Mouse (Mus musculus): ENCODE data around the gene Larp1b. TPM values are rescaled to one million over a fixed set of nuclear protein-coding genes. Genes with fewer than 3 reads are reported as not detected.
A peak's percentile ranks its signal among the peaks of the same experiment; 100 is the strongest.
"Not testable (repeated sequence)": the region's sequence is repeated elsewhere in the genome, so short reads cannot be mapped to it uniquely, and the experiment has no call there.

Larp1b gene
- polyA plus RNA-seq (2017; shearing (Covaris generic)) = 10 to 100 TPM; 12.7 to 27.2 TPM

GRCm38 (mm10) chr3:40949170-40949902 is at the start of gene Larp1b:
Gene Larp1b (plus strand): TSS chr3:40949828.
- peak; percentile 84 for ATAC-seq

- not testable (repeated sequence) for ATAC-seq
Measured at GRCm38 (mm10) chr3:40902443-40902842, 47.2 kb upstream of the Larp1b start, which contains the start of gene 1700034I23Rik. Gene 1700034I23Rik (minus strand): TSS chr3:40902543.

GRCm38 (mm10) chr3:40938189-40938588 is 11.4 kb upstream of the Larp1b start:
- ATAC-seq = no peak

DNA sequence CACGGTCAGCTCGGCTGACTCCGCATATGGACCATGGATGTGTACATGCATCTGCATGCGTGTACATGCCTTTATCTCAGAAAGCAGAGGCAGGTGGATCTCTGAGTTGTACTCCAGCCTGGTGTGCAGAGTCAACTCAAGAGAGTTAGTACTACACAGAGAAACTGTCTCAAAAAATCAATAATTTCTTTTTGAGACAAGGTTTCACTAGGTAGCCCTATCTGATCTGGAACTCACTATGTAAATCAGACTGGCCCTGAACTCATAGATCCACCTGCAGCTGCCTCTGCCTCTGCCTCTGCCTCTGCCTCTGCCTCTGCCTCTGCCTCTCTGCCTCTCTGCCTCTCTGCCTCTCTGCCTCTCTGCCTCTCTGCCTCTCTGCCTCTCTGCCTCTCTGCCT is 11.0 kb upstream of the Larp1b start:
- no peak for ATAC-seq

DNA sequence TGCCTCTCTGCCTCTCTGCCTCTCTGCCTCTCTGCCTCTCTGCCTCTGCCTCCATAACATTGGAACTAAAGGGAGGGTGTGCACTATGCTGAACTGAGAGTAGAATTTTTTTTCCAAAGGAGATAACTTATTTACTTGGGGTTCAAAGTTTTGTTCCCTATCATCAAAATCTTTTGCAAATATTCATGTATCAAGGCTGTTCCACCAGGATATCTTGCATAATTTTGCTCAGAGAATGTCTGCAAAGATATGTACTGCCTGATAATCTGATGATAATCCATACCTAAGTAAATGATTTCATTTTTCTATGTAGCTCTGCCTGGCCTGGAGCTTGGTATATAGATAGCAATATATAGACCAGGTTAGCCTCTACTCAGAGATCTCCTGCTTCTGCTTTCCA is 10.6 kb upstream of the Larp1b start:
- no peak for ATAC-seq

DNA sequence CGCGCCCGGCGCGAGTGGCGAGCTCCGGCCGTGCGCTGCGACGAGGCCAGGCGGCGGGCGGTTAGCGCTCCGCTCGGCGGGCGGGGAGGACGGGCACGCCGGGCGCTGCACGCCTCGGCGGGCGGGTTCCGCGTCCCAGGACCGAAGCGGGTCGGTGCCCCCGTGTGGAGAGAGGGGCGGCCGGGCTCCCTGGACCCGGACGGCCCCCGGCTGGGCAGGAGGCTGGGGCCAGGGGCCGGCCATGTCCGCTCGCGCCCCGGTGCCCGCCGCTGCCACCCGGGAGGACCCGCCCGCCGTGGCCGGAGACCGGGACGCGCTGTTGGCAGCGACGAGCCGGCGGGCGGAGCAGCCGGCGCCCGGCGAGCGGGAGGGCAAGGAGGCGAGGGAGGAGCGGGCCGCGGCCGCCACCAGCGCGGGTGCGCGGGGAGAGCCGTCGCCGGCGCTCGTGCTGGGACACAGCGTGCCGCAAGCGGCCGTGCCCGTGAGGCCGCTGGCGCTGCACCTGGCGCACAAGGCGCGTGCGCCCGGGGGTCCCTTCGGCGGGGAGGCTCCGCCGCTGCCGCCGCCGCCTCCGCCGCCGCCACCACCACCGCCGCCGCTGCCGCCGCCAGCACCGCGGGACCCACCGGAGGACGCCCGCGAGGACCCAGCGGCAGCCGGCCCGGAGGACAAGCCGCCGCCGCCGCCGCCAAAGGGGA is 424 bp downstream of the Larp1b start:
- peak; percentile 10 for ATAC-seq

DNA sequence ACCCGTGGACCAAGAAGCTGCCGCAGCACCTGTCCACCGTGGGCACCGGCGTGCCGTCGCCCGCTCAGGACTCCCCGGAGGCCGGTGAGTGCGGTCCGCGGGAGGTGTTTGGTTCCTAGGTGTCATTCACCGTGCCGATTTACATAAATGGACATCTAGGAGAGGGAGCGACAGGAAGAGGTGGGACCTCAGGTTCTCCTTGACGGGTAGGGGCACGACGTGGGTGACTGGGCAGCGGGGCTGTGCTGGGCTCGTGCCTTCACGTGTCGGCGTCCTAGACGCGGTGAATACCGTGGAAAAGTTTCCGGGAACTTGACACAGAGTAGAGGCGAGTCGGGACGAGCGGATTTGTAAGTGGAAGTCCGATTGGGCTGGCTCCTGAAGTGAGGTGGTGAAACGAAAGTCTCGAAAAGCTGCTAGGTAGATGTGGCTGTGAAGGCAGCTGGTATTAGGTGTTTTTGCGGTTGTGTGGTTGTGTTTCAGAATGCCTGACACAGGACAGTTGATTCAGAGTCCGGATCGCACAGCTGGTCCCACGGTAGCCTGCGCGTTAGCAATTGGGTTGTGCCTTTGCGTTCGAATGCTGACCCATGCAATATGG is 1.1 kb downstream of the Larp1b start:
- ATAC-seq = peak; percentile 22

DNA sequence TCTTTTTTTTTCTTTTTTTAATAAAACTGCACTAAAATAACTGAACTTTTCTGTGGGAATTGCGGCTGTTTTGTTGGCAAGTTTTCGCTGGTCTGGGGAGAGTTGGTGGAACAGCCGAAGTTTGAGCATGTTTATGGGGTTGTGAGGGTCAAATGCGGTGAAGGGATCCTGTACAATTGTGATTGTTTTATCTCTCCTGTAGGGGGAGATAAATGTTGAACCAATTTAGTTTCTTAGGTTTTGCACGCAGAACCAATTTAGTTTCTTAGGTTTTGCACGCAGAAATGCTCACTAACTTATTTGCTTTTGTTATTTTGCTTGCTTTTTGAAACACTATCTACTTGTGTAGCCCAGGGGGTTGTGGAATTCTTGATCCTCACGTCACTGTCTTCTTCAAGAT is 1.7 kb downstream of the Larp1b start:
- ATAC-seq = peak; percentile 21

DNA sequence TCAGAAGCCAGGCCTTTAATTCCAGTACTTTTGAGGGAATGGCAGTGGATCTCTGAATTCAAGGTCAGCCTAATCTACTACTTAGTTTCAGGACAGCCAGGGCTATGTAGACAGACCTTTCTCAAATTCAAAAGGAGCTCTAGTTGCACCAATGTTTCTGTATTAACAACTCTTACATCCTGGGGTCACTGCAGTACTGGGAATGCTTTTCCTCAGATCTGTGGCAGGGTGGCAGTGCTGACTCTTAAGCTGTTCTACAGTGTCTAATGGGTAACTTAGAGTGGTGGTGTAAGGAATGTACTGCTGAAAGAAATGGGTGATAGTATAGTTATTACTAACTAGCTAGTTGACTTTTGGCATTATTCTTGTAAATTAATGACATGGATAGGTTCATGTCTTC is 3.0 kb downstream of the Larp1b start:
- no peak for ATAC-seq

DNA sequence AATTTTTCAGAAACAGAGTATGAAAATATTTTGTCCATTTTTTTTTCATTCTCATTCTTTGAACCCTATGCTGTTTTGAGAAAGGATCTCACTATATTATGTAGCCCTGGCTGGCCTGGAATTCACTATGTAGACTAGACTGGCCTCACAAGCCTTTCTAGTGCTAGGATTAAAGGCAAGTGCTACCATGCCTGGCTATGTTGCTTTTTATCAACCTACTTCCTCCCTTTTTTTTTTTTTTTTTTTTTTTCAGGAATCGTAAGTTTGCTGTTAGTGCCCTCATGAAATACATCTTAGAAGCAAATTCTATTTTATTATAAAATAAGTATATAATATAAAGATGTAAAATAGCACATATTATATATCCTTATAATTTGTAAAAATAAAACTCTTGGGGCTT is 5.2 kb downstream of the Larp1b start:
- ATAC-seq = no peak

- ATAC-seq = no peak
Measured at GRCm38 (mm10) chr3:40958831-40959230, 9.2 kb downstream of the Larp1b start.

DNA sequence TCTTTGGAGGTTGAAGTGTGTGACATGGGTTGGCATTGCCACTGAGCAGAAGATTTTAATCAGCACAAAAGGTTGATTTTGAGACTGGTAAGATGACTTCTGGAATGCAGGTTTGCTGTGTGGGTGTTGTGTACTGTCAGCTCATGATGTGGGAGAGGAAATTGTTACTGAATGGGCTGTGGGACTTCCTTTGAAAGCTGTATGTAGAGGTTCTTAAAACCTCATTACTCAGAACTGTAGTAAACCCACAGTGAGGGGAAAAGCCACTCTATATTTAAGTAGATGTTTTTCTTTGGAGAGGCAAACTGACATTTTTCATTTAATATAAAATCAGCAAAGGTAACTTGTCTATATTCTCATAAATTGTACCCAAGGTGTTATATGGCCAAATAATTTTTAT is 31.1 kb downstream of the Larp1b start:
- peak; percentile 94 for ATAC-seq

GRCm38 (mm10) chr3:40987539-40987938 is 37.9 kb downstream of the Larp1b start:
- no peak for ATAC-seq

- peak; percentile 90 for ATAC-seq
Measured at GRCm38 (mm10) chr3:40988722-40989121, 39.1 kb downstream of the Larp1b start.

GRCm38 (mm10) chr3:40991541-40991940 is 41.9 kb downstream of the Larp1b start:
- ATAC-seq = no peak

DNA sequence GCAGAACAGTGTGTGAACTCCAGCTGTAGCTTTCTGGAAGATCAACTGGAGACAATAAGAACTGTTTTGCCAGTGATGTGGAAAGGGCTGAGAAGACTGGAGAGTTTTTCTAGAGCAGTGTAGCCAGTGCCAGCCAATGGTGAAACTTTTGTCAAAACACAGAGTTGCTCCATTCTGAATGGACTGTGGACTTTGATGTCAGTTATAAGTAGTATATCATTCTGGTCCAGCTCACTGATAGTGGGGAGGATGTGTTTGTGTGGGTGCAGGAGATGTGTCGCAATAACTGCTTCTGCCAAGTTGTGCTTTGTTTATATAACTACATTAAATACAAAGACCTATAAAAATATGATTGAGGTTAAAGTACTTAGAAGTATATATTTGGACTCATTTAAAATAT is 45.5 kb downstream of the Larp1b start:
- no peak for ATAC-seq

DNA sequence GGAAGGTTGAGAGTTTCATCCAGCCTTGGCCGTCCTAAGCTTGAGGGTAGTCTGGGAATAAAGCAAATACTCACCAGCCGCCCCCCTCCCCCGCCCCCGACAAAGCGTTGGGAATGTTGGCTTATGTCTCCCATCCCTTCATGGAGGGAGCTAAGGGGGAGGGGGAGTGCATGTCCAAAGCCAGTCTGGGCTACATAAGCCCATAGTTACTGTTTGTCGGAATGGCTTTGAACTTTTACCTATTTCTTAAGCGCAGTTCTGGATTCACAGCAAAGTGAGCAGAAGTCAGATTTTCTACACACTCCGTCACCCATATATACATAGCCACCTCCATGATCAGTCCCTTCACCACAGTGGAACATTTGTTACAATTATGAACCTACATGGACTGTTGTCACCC is 59.7 kb downstream of the Larp1b start:
- no peak for ATAC-seq

DNA sequence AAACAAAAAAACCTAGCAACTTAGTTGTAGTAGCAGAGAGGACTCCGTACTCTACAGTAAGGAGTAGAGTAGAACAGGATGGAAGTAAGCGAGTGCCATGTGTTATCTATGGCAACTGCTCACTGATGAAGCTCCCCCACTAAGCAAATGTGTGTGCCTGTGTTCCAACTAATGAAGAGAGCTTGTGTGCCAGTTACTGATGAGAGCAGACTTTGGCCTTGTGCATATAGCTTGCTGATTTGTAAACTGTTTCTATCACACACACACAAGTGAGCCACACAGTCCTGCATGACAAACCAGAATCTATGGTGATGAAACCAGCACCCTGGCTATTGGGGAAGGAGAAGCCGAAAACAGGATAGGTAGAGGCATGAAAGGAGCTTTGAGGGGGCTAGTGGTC is 60.4 kb downstream of the Larp1b start:
- no peak for ATAC-seq

- ATAC-seq = no peak
Measured at GRCm38 (mm10) chr3:41010701-41011100, 61.1 kb downstream of the Larp1b start.

DNA sequence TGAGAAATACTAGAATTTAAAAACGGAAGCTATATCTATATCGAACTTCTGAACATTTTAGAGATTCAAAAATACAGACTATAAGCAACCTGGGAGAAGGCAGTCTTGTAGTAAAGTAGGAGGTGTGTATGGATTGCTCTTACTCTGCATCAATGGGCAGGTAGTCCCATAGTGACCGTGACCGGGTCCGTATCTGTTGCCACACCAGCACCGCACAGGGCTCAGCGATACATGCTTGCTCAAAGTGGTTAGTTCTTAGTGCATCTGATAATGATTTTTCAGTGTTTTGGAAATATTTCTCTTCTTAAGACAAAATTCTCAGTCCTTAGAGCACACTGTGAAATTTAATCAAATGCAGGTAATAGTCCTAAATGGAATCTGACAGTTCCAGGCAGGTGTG is 62.8 kb downstream of the Larp1b start:
- no peak for ATAC-seq

GRCm38 (mm10) chr3:41014946-41015345 is 65.3 kb downstream of the Larp1b start:
- no peak for ATAC-seq

- ATAC-seq = no peak
Measured at GRCm38 (mm10) chr3:41018022-41018608, 68.5 kb downstream of the Larp1b start.

GRCm38 (mm10) chr3:41020687-41021086 is 71.1 kb downstream of the Larp1b start:
- no peak for ATAC-seq

Measured in CD4-positive, CD25-positive, alpha-beta regulatory T cell, adult 4 months (primary cell).